Comparison of ENCODE assay signal across 18 mouse cellular contexts in the genomic region with DNA sequence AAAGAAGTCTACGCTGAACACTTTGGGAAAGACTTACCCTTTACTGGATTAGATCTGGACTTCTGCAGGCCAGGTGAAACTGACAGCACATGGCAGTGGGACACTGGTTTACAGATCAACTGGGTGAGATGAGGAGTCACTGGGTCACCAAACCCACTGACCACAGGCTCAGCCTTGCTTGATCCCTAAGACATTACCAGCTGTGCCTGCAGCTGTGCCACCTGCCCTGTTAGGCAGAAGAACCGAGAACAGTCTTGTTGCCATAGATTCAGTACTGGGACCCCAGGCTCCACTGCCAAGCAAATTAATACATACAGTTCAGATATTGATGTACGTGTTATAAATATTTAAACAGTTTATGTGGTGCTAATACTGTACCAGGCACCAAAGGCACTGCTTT.
"Had no signal": no experiment of that assay in that cellular context is flagged by ENCODE, and none has a peak within 500 bp of the region (broad histone marks: within the 10 kb centered on the region; RNA-seq: fewer than 3 reads in every experiment).

No protein-coding gene starts in this region.

- H3K4me2 ChIP-seq: heart, embryonic 11.5 days; heart, embryonic 12.5 days; heart, embryonic 13.5 days; heart, embryonic 15.5 days; hindbrain, embryonic 12.5 days; hindbrain, embryonic 13.5 days; hindbrain, embryonic 14.5 days; hindbrain, embryonic 15.5 days; intestine, embryonic 15.5 days; kidney, embryonic 15.5 days had no signal

- ATAC-seq: hindbrain, postnatal 0 days; inflammation-experienced regulatory T-cells, adult 6 months; intestine, embryonic 15.5 days; intestine, embryonic 16.5 days; intestine, postnatal 0 days had no signal

- H3K27me3 ChIP-seq: heart, embryonic 15.5 days; hindbrain, embryonic 13.5 days; hindbrain, embryonic 15.5 days; intestine, embryonic 15.5 days; kidney, embryonic 15.5 days had no signal

- H3K27ac ChIP-seq: heart, embryonic 10.5 days; heart, embryonic 13.5 days; heart, embryonic 15.5 days; hindbrain, embryonic 10.5 days; hindbrain, embryonic 12.5 days; hindbrain, embryonic 13.5 days; hindbrain, embryonic 14.5 days; hindbrain, embryonic 15.5 days; hindbrain, postnatal 0 days; intestine, embryonic 15.5 days; kidney, embryonic 15.5 days; kidney, postnatal 0 days; layer of hippocampus, adult 2 months had no signal

- H3K4me3 ChIP-seq: heart, embryonic 10.5 days; heart, embryonic 12.5 days; heart, embryonic 13.5 days; heart, embryonic 15.5 days; hindbrain, embryonic 10.5 days; hindbrain, embryonic 12.5 days; hindbrain, embryonic 13.5 days; hindbrain, embryonic 15.5 days; intestine, embryonic 15.5 days; kidney, embryonic 15.5 days; layer of hippocampus, adult 2 months had no signal

- H3K9me3 ChIP-seq: heart, embryonic 10.5 days; heart, embryonic 12.5 days; heart, embryonic 13.5 days; heart, embryonic 15.5 days; hindbrain, embryonic 10.5 days; hindbrain, embryonic 12.5 days; hindbrain, embryonic 13.5 days; hindbrain, embryonic 15.5 days; intestine, embryonic 15.5 days; kidney, embryonic 15.5 days had no signal

- H3K9ac ChIP-seq: heart, embryonic 12.5 days; heart, embryonic 13.5 days; heart, embryonic 15.5 days; hindbrain, embryonic 12.5 days; hindbrain, embryonic 13.5 days; hindbrain, embryonic 14.5 days; hindbrain, embryonic 15.5 days; intestine, embryonic 15.5 days; kidney, embryonic 15.5 days had no signal

- H3K36me3 ChIP-seq: heart, embryonic 10.5 days; heart, embryonic 12.5 days; heart, embryonic 13.5 days; heart, embryonic 15.5 days; hindbrain, embryonic 10.5 days; hindbrain, embryonic 12.5 days; hindbrain, embryonic 13.5 days; hindbrain, embryonic 15.5 days; intestine, embryonic 15.5 days; kidney, embryonic 15.5 days had no signal

- H3K4me1 ChIP-seq: heart, embryonic 10.5 days; heart, embryonic 12.5 days; heart, embryonic 13.5 days; heart, embryonic 15.5 days; hindbrain, embryonic 10.5 days; intestine, embryonic 15.5 days; kidney, embryonic 15.5 days had no signal
